Mouse (Mus musculus) adipose tissue, adult 10 weeks (tissue): ENCODE data around the gene Oxct1. TPM values are rescaled to one million over a fixed set of nuclear protein-coding genes. Genes with fewer than 3 reads are reported as not detected.

Experiments
- polyA plus RNA-seq: library from polyadenylated mRNA; stranded (reverse); fragments of 350-450 nt; fragmentation: Illumina TruSeq; extraction: RNeasy Lipid Tissue Mini Kit (QIAGEN cat#74804); gene quantifications from one replicate; pipeline ENCODE4 v1.2.3, GENCODE M21; 2014; ENCODE audit warnings: low read depth, low replicate concordance

The Oxct1 gene
- 101 TPM for polyA plus RNA-seq

GRCm38 (mm10) chr15:4026231-4026773 lies at the start of gene Oxct1:
TSS of gene Oxct1 (plus strand) at chr15:4026383.

DNA sequence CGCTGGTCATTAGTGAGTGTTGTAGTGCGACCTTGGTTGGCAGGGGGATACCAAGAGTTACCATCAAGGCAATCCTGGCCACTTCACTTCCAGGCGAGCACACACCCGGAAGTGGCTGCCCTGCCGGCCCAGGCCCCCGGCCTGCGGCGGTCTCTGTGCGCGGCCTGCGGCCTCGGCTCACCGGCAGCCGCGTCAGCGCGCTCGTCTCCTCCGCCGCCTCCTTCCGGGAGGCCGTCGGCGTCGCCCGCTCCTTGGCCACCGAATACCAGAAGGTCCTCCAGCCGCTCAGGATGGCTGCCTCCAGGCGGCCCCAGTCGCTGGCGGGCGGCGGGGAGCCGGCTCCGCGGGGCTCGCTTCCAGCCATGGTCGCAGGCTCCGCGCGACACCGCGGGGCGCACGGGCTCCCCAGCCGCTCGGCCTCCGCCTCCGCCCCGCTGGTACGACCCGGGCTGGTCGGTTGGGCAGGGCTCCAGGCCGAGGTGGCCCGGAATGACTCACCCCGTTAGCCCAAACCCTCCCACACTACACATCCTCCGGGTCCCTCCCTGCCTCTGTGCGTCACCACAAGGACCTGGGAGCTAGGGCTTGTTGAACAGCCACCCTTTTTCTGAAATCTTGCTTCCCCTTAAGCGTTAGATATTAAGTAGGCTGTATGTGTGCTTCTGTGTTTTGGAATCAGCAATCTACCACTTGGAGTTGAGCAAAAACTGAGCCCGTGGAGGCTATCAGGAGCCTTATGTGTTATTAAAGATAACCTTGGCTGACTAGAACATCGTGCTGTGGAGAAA lies 46.9 kb upstream of the Oxct1 start, which contains the start of gene Fbxo4:
Gene Fbxo4, minus strand, starts transcription at position 513 of the 788 bp plus-strand sequence.

GRCm38 (mm10) chr15:3995448-3996266 lies 30.5 kb upstream of the Oxct1 start, which contains the start of gene AW549877:
TSS of gene AW549877 (minus strand) at chr15:3995744.

Other genes with a start within 250 kb of the Oxct1 start
- 22.5 TPM for gene Fbxo4, start 46.8 kb upstream of the Oxct1 start, polyA plus RNA-seq
- gene AW549877, start 30.6 kb upstream of the Oxct1 start, polyA plus RNA-seq: 40.5 TPM